Mouse (Mus musculus) testis, adult 2 months (tissue): ENCODE results near the gene Zfyve27.

Experiments
- CTCF ChIP-seq: fragments of 200-500 bp; IDR thresholded peaks from 2 replicates; pipeline ENCODE4 v1.5.1; 2012; ENCODE audit warnings: low read depth, mild to moderate bottlenecking, inconsistent platforms, low read length, moderate library complexity; ENCODE audit not compliant: control insufficient read depth, insufficient read depth, insufficient replicate concordance
- POLR2A ChIP-seq: fragments of 200-500 bp; IDR thresholded peaks from 2 replicates; pipeline ENCODE4 v1.6.1; 2012; ENCODE audit warnings: low read depth, mild to moderate bottlenecking, inconsistent platforms, low read length, moderate library complexity; ENCODE audit not compliant: control insufficient read depth

DNA sequence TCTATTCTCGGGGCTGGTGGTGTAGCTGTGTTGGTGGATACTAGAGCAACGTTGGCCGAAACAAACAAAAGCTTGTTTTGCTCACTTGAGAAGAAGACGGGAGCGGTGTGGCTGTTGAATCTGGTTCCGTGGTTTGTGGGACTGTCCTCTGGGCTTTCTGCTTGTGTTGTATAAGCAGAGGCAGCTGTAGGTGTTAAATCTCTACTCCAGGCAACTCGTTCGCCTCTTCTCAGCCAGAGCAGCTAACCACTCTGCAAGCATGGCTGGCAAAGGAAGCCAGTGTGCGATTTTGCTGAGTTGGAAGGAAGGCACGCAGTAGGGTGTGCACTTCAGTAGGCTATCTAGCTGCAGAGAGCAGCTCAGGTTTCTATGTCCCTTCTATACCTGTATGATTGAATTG is 62.7 kb downstream of the Zfyve27 start:
- TF ChIP-seq POLR2A (no peak), CTCF (no peak)
